Mouse (Mus musculus) liver, postnatal 0 days (tissue): ENCODE data around the gene Ccdc24. TPM values are rescaled to one million over a fixed set of nuclear protein-coding genes. Genes with fewer than 3 reads are reported as not detected.
A peak's percentile ranks its signal among the peaks of the same experiment; 100 is the strongest.

Experiments
- ATAC-seq: fragments of 200-750 bp; cut with Nextera tagmentation; 2 replicates; pipeline ENCODE4 v1.8.0; 2017; ENCODE audit warnings: mild to moderate bottlenecking, moderate library complexity
- DNase-seq: peaks from one replicate; pipeline ENCODE4 v3.0.0-alpha.2; 2016
- H3K27ac ChIP-seq: fragments of 300-500 bp; sonication (generic); 2 replicates; pipeline ENCODE4 v1.5.1; 2014; ENCODE audit warnings: antibody characterized with exemption, moderate library complexity, mild to moderate bottlenecking, low read depth
- H3K27me3 ChIP-seq: fragments of 300-500 bp; sonication (generic); 2 replicates; pipeline ENCODE4 v1.6.1; 2014; ENCODE audit warnings: low read length, control low read depth, mixed read lengths; ENCODE audit not compliant: insufficient read depth
- H3K36me3 ChIP-seq: fragments of 300-500 bp; sonication (generic); replicated peaks from 2 replicates; pipeline ENCODE4 v1.6.1; 2014; ENCODE audit warnings: mild to moderate bottlenecking, control low read depth, low read length, moderate library complexity, mixed read lengths; ENCODE audit not compliant: insufficient read depth
- H3K4me1 ChIP-seq: fragments of 300-500 bp; sonication (generic); 2 replicates; pipeline ENCODE4 v1.6.1; 2014; ENCODE audit warnings: antibody characterized with exemption, mild to moderate bottlenecking, control low read depth; ENCODE audit not compliant: insufficient read depth
- H3K4me2 ChIP-seq: fragments of 300-500 bp; sonication (generic); 2 replicates; pipeline ENCODE4 v1.6.1; 2014; ENCODE audit warnings: low read depth, mild to moderate bottlenecking, low read length, moderate library complexity, mixed read lengths
- H3K4me3 ChIP-seq: fragments of 300-500 bp; sonication (generic); 2 replicates; pipeline ENCODE4 v1.5.1; 2014; ENCODE audit warnings: low read depth, low read length
- H3K9ac ChIP-seq: fragments of 300-500 bp; sonication (generic); replicated peaks from 2 replicates; pipeline ENCODE4 v1.6.1; 2014; ENCODE audit warnings: mild to moderate bottlenecking, moderate library complexity
- H3K9me3 ChIP-seq: fragments of 300-500 bp; sonication (generic); 2 replicates; pipeline ENCODE4 v1.6.1; 2016; ENCODE audit warnings: mild to moderate bottlenecking, control low read depth, low read length, mixed read lengths
- CTCF ChIP-seq: sonication (generic); IDR thresholded peaks from 2 replicates; pipeline ENCODE4 v1.5.1; 2016; ENCODE audit warnings: antibody characterized with exemption, low read depth
- EP300 ChIP-seq: IDR thresholded peaks from 2 replicates; pipeline ENCODE4 v1.6.1; 2016; ENCODE audit warnings: antibody characterized with exemption, low read depth, mild to moderate bottlenecking
- WGBS: fragments of 180-500 bp; shearing (Covaris S2); extraction: QIAGEN DNeasy Blood & Tissue Kit; methylation state at CpG from one replicate; pipeline ENCODE4 v1.1.7; 2014; ENCODE audit not compliant: insufficient replicate concordance; 5-methylcytosine and 5-hydroxymethylcytosine counted together
- polyA plus RNA-seq: library from polyadenylated mRNA; unstranded; fragments of >200 nt; fragmentation: Nextera tagmentation; extraction: Ambion mirVana; gene quantifications from 2 replicates; pipeline ENCODE4 v1.2.1, GENCODE M21; 2015

The Ccdc24 gene
- polyA plus RNA-seq, 1 experiment from 2014 or later, result 0.34 TPM

- Histone ChIP-seq H3K4me1 (peaks cover 14% of the 10 kb centered on the region), H3K4me3 (peak within 1 kb of the TSS; percentile 56), H3K4me2 (peak within 1 kb of the TSS; percentile 86), H3K27ac (no peak within 1 kb of the TSS), H3K9me3 (no peaks in the 10 kb centered on the region), H3K36me3 (peaks cover 22% of the 10 kb centered on the region), H3K9ac (peak within 1 kb of the TSS; percentile 63), H3K27me3 (peaks cover 24% of the 10 kb centered on the region)
- no peak for DNase-seq
- TF ChIP-seq CTCF, result 0 out of 2 replicates have a peak, but pooled peaks have one; percentile 10
- no peak for TF ChIP-seq EP300
- WGBS, result 2% methylated on average over 39 of the region's 103 CpGs
- ATAC-seq, result no peak
Measured at GRCm38 (mm10) chr4:117882701-117883691, 10.6 kb upstream of the Ccdc24 start, which contains the start of gene B4galt2. B4galt2 (minus strand) TSS chr4:117883487.

- H3K9me3 ChIP-seq, result no peaks in the 10 kb centered on the region
- peaks cover 17% of the 10 kb centered on the region for H3K27me3 ChIP-seq
- H3K27ac ChIP-seq, result no peak overlapping the region
- ATAC-seq (no peak), DNase-seq (no peak)
- 0 out of 2 replicates have a peak, but pooled peaks cover under 1% of the 10 kb centered on the region for H3K36me3 ChIP-seq
- WGBS, result 58% methylated on average over 5 of the region's 5 CpGs
- no peak overlapping the region for H3K4me2 ChIP-seq
- no peak overlapping the region for H3K4me3 ChIP-seq
- H3K9ac ChIP-seq, result no peak overlapping the region
- TF ChIP-seq EP300 (no peak), CTCF (no peak)
- H3K4me1 ChIP-seq, result peaks cover 4% of the 10 kb centered on the region; the same call in 1 of the 2 replicates
Measured at GRCm38 (mm10) chr4:117878703-117879102, 6.3 kb upstream of the Ccdc24 start.

- Histone ChIP-seq H3K9ac (no peak overlapping the region), H3K27ac (no peak overlapping the region), H3K4me3 (no peak overlapping the region), H3K9me3 (no peaks in the 10 kb centered on the region), H3K27me3 (peaks cover 17% of the 10 kb centered on the region), H3K4me1 (peaks cover under 1% of the 10 kb centered on the region; the same call in 1 of the 2 replicates), H3K36me3 (no peaks in the 10 kb centered on the region), H3K4me2 (no peak overlapping the region)
- DNase-seq, result no peak
- no peak for TF ChIP-seq EP300
- TF ChIP-seq CTCF, result no peak
- ATAC-seq, result no peak
- WGBS, result 72% methylated on average over 10 of the region's 10 CpGs
Measured at GRCm38 (mm10) chr4:117878301-117878700, 5.9 kb upstream of the Ccdc24 start.

- Histone ChIP-seq H3K36me3 (no peaks in the 10 kb centered on the region), H3K27me3 (peaks cover 4% of the 10 kb centered on the region; the same call in 1 of the 2 replicates), H3K4me1 (peaks cover 6% of the 10 kb centered on the region), H3K9me3 (no peaks in the 10 kb centered on the region), H3K27ac (no peak overlapping the region), H3K4me3 (no peak overlapping the region), H3K9ac (no peak overlapping the region), H3K4me2 (no peak overlapping the region)
- no peak for DNase-seq
- 93% methylated on average over 9 of the region's 9 CpGs for WGBS
- TF ChIP-seq CTCF (no peak), EP300 (no peak)
- ATAC-seq, result no peak
Measured at GRCm38 (mm10) chr4:117873615-117874014, 1.3 kb upstream of the Ccdc24 start.

GRCm38 (mm10) chr4:117871787-117872186, 570 bp downstream of the Ccdc24 start:
- H3K27ac ChIP-seq, result no peak overlapping the region
- ATAC-seq, result 0 out of 2 replicates have a peak, but pooled peaks have one; percentile 7
- H3K9me3 ChIP-seq, result no peaks in the 10 kb centered on the region
- peaks cover 12% of the 10 kb centered on the region; the same call in 1 of the 2 replicates for H3K27me3 ChIP-seq
- no peak overlapping the region for H3K4me3 ChIP-seq
- H3K4me2 ChIP-seq, result no peak overlapping the region
- no peak for DNase-seq
- H3K4me1 ChIP-seq, result peaks cover 6% of the 10 kb centered on the region
- TF ChIP-seq CTCF, result no peak
- TF ChIP-seq EP300, result no peak
- no peak overlapping the region for H3K9ac ChIP-seq
- 53% methylated on average over 7 of the region's 7 CpGs for WGBS
- H3K36me3 ChIP-seq, result peaks cover 16% of the 10 kb centered on the region; the same call in 1 of the 2 replicates

GRCm38 (mm10) chr4:117870437-117870836, 1.9 kb downstream of the Ccdc24 start:
- 64% methylated on average over 1 of the region's 1 CpGs for WGBS
- Histone ChIP-seq H3K27ac (no peak overlapping the region), H3K9me3 (no peaks in the 10 kb centered on the region), H3K4me1 (peaks cover 9% of the 10 kb centered on the region), H3K4me2 (no peak overlapping the region), H3K27me3 (peaks cover 12% of the 10 kb centered on the region; the same call in 1 of the 2 replicates), H3K36me3 (peaks cover 26% of the 10 kb centered on the region), H3K9ac (no peak overlapping the region), H3K4me3 (no peak overlapping the region)
- ATAC-seq (no peak), DNase-seq (no peak)
- no peak for TF ChIP-seq CTCF
- no peak for TF ChIP-seq EP300
